ENCODE assay signal across 9 mouse cellular contexts in the genomic region with DNA sequence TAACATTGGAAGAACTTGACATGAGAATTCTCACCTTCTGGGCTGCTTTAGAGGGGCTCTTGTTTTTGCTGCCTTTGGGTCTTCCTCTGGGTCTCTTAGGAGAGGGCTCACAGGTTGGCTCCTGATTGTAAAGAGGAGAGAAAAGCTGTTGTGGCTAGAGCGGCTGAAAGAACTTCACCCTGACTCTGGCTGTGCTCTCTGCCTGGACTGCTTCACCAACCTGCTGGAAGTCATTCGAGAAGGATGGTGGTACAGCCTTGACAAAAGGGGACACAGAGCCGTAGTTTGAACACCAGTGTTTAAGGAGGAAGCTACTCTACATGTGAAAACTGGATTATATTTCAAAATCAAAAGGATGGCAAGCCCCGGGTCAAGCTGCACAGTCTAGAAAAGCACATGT. TPM values are rescaled to one million over a fixed set of nuclear protein-coding genes. Genes with fewer than 3 reads are reported as not detected.
DNase-seq lines count a peak whose midpoint lies in the region; ATAC-seq and TF ChIP-seq lines count a peak whose summit lies in the region.
"Had no signal": no experiment of that assay in that cellular context is flagged by ENCODE, and none has a peak within 500 bp of the region (broad histone marks: within the 10 kb centered on the region; RNA-seq: fewer than 3 reads in every experiment).

No protein-coding gene starts in this region.

- intact Hi-C loops in gastrocnemius, postnatal 36 days (cut with DNase I): no loop called here

- H3K4me3 ChIP-seq in hindbrain, embryonic 10.5 days: peak overlapping the region; percentile 90
- no peak overlapping the region for H3K4me3 ChIP-seq in hindbrain, embryonic 16.5 days (ENCODE audit: low read length)
- H3K4me3 ChIP-seq in embryonic facial prominence, embryonic 13.5 days: peak overlapping the region; percentile 91
- H3K4me3 ChIP-seq in limb, embryonic 14.5 days (replicated peaks; ENCODE audit: low read length): peak overlapping the region; percentile 84

- TF ChIP-seq POLR2A in limb, embryonic 14.5 days (IDR thresholded peaks at IDR 0.05; ENCODE audit: borderline replicate concordance, extremely low read depth, insufficient read depth, insufficient read length): no peak

- no peak overlapping the region for H3K9ac ChIP-seq in hindbrain, embryonic 16.5 days (ENCODE audit: low read depth, low read length)
- peak overlapping the region; percentile 99 for H3K9ac ChIP-seq in embryonic facial prominence, embryonic 13.5 days
- peak overlapping the region; percentile 97 for H3K9ac ChIP-seq in limb, embryonic 14.5 days (ENCODE audit: low read depth, low read length, severe bottlenecking)

- no peaks in the 10 kb centered on the region for H3K9me3 ChIP-seq in hindbrain, embryonic 10.5 days
- no peaks in the 10 kb centered on the region for H3K9me3 ChIP-seq in hindbrain, embryonic 16.5 days (ENCODE audit: control insufficient read depth, low read length)
- no peaks in the 10 kb centered on the region for H3K9me3 ChIP-seq in embryonic facial prominence, embryonic 13.5 days
- H3K9me3 ChIP-seq in limb, embryonic 14.5 days (ENCODE audit: control insufficient read depth, low read length): no peaks in the 10 kb centered on the region

- no peaks in the 10 kb centered on the region for H3K27me3 ChIP-seq in hindbrain, embryonic 10.5 days (ENCODE audit: insufficient read depth, poor library complexity, severe bottlenecking)
- 0 out of 2 replicates have a peak, but pooled peaks cover 4% of the 10 kb centered on the region for H3K27me3 ChIP-seq in hindbrain, embryonic 16.5 days (replicated peaks; ENCODE audit: control insufficient read depth, insufficient read depth, low read length)
- no peaks in the 10 kb centered on the region for H3K27me3 ChIP-seq in embryonic facial prominence, embryonic 13.5 days
- no peaks in the 10 kb centered on the region for H3K27me3 ChIP-seq in limb, embryonic 14.5 days (ENCODE audit: control insufficient read depth, insufficient read depth, low read length)

- DNase-seq in hindbrain, embryonic 10.5 days (ENCODE audit: low spot score): peak; percentile 19
- peak; percentile 34 for DNase-seq in Muller cell, postnatal 12 days (ENCODE audit: inconsistent ontology term)
- DNase-seq in limb, embryonic 14.5 days (ENCODE audit: low spot score): no peak
- no peak for DNase-seq in gastrocnemius, postnatal 36 days
- DNase-seq in right cerebral cortex, adult 2 months (ENCODE audit: low spot score in 2 of 2): no peak
- DNase-seq: layer of hippocampus, adult 9-11 months; right cerebral cortex, adult 18-20 months had no signal

- H3K36me3 ChIP-seq in hindbrain, embryonic 10.5 days: peaks cover 33% of the 10 kb centered on the region
- H3K36me3 ChIP-seq in hindbrain, embryonic 16.5 days (ENCODE audit: control insufficient read depth, insufficient read depth, low read length): no peaks in the 10 kb centered on the region
- H3K36me3 ChIP-seq in embryonic facial prominence, embryonic 13.5 days: peaks cover 24% of the 10 kb centered on the region
- peaks cover 32% of the 10 kb centered on the region for H3K36me3 ChIP-seq in limb, embryonic 14.5 days (ENCODE audit: control insufficient read depth, insufficient read depth, low read length)

- H3K4me1 ChIP-seq in hindbrain, embryonic 10.5 days (replicated peaks): peaks cover 43% of the 10 kb centered on the region
- peaks cover 34% of the 10 kb centered on the region for H3K4me1 ChIP-seq in hindbrain, embryonic 16.5 days (ENCODE audit: control insufficient read depth, insufficient read depth, low read depth, low read length)
- H3K4me1 ChIP-seq in embryonic facial prominence, embryonic 13.5 days: peaks cover 15% of the 10 kb centered on the region; the same call in 1 of the 2 replicates
- peaks cover 4% of the 10 kb centered on the region for H3K4me1 ChIP-seq in limb, embryonic 14.5 days (ENCODE audit: control insufficient read depth, insufficient read depth, low read length)

- peak overlapping the region; percentile 36; the same call in 1 of the 2 replicates for H3K27ac ChIP-seq in hindbrain, embryonic 10.5 days
- no peak overlapping the region for H3K27ac ChIP-seq in hindbrain, embryonic 16.5 days (ENCODE audit: low read depth, low read length)
- H3K27ac ChIP-seq in embryonic facial prominence, embryonic 13.5 days: peak overlapping the region; percentile 39; the same call in 1 of the 2 replicates
- H3K27ac ChIP-seq in limb, embryonic 14.5 days (replicated peaks; ENCODE audit: low read depth, low read length): no peak overlapping the region

- H3K4me2 ChIP-seq in hindbrain, embryonic 16.5 days (ENCODE audit: low read length): no peak overlapping the region
- peak overlapping the region; percentile 81 for H3K4me2 ChIP-seq in embryonic facial prominence, embryonic 13.5 days
- peak overlapping the region; percentile 95 for H3K4me2 ChIP-seq in limb, embryonic 14.5 days (replicated peaks; ENCODE audit: low read depth, low read length, severe bottlenecking)

- no peak for ATAC-seq in hindbrain, embryonic 16.5 days
- ATAC-seq in embryonic facial prominence, embryonic 13.5 days (ENCODE audit: insufficient number of reproducible peaks, insufficient read depth, low FRiP score, low TSS enrichment, low read depth): no peak
- no peak for ATAC-seq in limb, embryonic 14.5 days (ENCODE audit: low FRiP score, low read depth)

- WGBS in hindbrain, embryonic 10.5 days: 40% methylated on average over 4 of the region's 4 CpGs
- WGBS in hindbrain, embryonic 16.5 days: 36% methylated on average over 4 of the region's 4 CpGs
- WGBS in embryonic facial prominence, embryonic 13.5 days: 14% methylated on average over 4 of the region's 4 CpGs
- WGBS in limb, embryonic 14.5 days: 26% methylated on average over 4 of the region's 4 CpGs

RNA-seq across cellular contexts. Expression of a gene that starts 3.1 kb away (rescaled TPM):
- polyA plus RNA-seq in hindbrain, embryonic 10.5 days (2016; fragmentation: Nextera tagmentation; extraction: Ambion mirVana): 30.6 and 49.7 TPM in 2 replicates
- polyA plus RNA-seq in hindbrain, embryonic 16.5 days (2015; fragmentation: Nextera tagmentation; extraction: Ambion mirVana): 1.6 and 2.1 TPM in 2 replicates
- 59.2 and 64.9 TPM in 2 replicates for polyA plus RNA-seq in embryonic facial prominence, embryonic 13.5 days (2015; fragmentation: Nextera tagmentation; extraction: Ambion mirVana)
- 75.5 and 90.3 TPM in 2 replicates for polyA plus RNA-seq in limb, embryonic 14.5 days (2012; rRNA removed)
- 32.0 and 38.9 TPM in 2 replicates for polyA plus RNA-seq in limb, embryonic 14.5 days (2014; fragmentation: Nextera tagmentation; extraction: Ambion mirVana)
- not detected for total RNA-seq in gastrocnemius, postnatal 36 days (2021)

Comparison
In these comparisons a context has a peak if more than half of its experiments do, and no peak if none do; other contexts are left out.
1. H3K27ac ChIP-seq: peak in hindbrain, embryonic 10.5 days (single experiment) and embryonic facial prominence, embryonic 13.5 days (single experiment); none in hindbrain, embryonic 16.5 days (single experiment) and limb, embryonic 14.5 days (single experiment).
2. RNA of a gene that starts 3.1 kb away (polyA plus RNA-seq): 32.0 to 90.3 TPM in limb, embryonic 14.5 days, 59.2 to 64.9 TPM in embryonic facial prominence, embryonic 13.5 days and 30.6 to 49.7 TPM in hindbrain, embryonic 10.5 days; 1.6 to 2.1 TPM in hindbrain, embryonic 16.5 days; every median in the first group is over 10 times any median in the second.
3. DNase-seq: peak in hindbrain, embryonic 10.5 days (single experiment) and Muller cell, postnatal 12 days (single experiment); none in limb, embryonic 14.5 days (single experiment), gastrocnemius, postnatal 36 days (0 of 2) and right cerebral cortex, adult 2 months (0 of 2).